Mouse (Mus musculus) hindbrain, embryonic 11.5 days (tissue): ENCODE data around the gene Cul5. TPM values are rescaled to one million over a fixed set of nuclear protein-coding genes. Genes with fewer than 3 reads are reported as not detected.

Source experiments
- ATAC-seq: fragments of 200-750 bp; cut with Nextera tagmentation; 2 replicates; pipeline ENCODE4 v1.8.0; 2017; ENCODE audit warnings: mild to moderate bottlenecking, moderate TSS enrichment, moderate library complexity; ENCODE audit not compliant: low FRiP score
- DNase-seq: peaks from one replicate; pipeline ENCODE4 v3.0.0-alpha.2; 2015; ENCODE audit warnings: low spot score
- H3K27ac ChIP-seq: fragments of 300-500 bp; sonication (generic); 2 replicates; pipeline ENCODE4 v1.5.1; 2014; ENCODE audit warnings: mild to moderate bottlenecking, low read depth, low read length
- H3K27me3 ChIP-seq: fragments of 300-500 bp; sonication (generic); 2 replicates; pipeline ENCODE4 v1.6.1; 2014; ENCODE audit warnings: mild to moderate bottlenecking, low read length, moderate library complexity, mixed read lengths; ENCODE audit not compliant: control insufficient read depth, insufficient read depth
- H3K36me3 ChIP-seq: fragments of 300-500 bp; sonication (generic); 2 replicates; pipeline ENCODE4 v1.6.1; 2014; ENCODE audit warnings: mild to moderate bottlenecking, low read length, moderate library complexity, mixed read lengths; ENCODE audit not compliant: control insufficient read depth, insufficient read depth
- H3K4me1 ChIP-seq: fragments of 300-500 bp; sonication (generic); replicated peaks from 2 replicates; pipeline ENCODE4 v1.6.1; 2014; ENCODE audit warnings: low read length, mixed read lengths; ENCODE audit not compliant: control insufficient read depth, insufficient read depth
- H3K4me2 ChIP-seq: fragments of 300-500 bp; sonication (generic); replicated peaks from 2 replicates; pipeline ENCODE4 v1.6.1; 2014; ENCODE audit warnings: mild to moderate bottlenecking, low read depth, low read length
- H3K4me3 ChIP-seq: fragments of 300-500 bp; sonication (generic); 2 replicates; pipeline ENCODE4 v1.5.1; 2014; ENCODE audit warnings: low read depth, low read length
- H3K9ac ChIP-seq: fragments of 300-500 bp; sonication (generic); 2 replicates; pipeline ENCODE4 v1.6.1; 2014; ENCODE audit warnings: low read depth, low read length
- H3K9me3 ChIP-seq: fragments of 300-500 bp; sonication (generic); 2 replicates; pipeline ENCODE4 v1.6.1; 2016; ENCODE audit warnings: low read length; ENCODE audit not compliant: control insufficient read depth
- WGBS: fragments of 180-500 bp; shearing (Covaris S2); extraction: QIAGEN DNeasy Blood & Tissue Kit; methylation state at CpG from one replicate; pipeline ENCODE4 v1.1.7; 2014; 5-methylcytosine and 5-hydroxymethylcytosine counted together
- polyA plus RNA-seq: library from polyadenylated mRNA; unstranded; fragments of >200 nt; fragmentation: Nextera tagmentation; extraction: Ambion mirVana; gene quantifications from 2 replicates; pipeline ENCODE4 v1.2.1, GENCODE M21; 2014

Cul5 gene
- polyA plus RNA-seq, 1 experiment from 2014 or later, result 54.3 TPM

- no peak for DNase-seq
- Histone ChIP-seq H3K9me3 (no peaks in the 10 kb centered on the region), H3K27me3 (no peaks in the 10 kb centered on the region), H3K9ac (no peak overlapping the region), H3K4me1 (no peaks in the 10 kb centered on the region), H3K4me3 (no peak overlapping the region), H3K27ac (no peak overlapping the region), H3K4me2 (no peak overlapping the region), H3K36me3 (peaks cover 4% of the 10 kb centered on the region; the same call in 1 of the 2 replicates)
- 87% methylated on average over 4 of the region's 4 CpGs for WGBS
- no peak for ATAC-seq
Measured at GRCm38 (mm10) chr9:53614286-53614685, 55.5 kb downstream of the Cul5 start.

- Histone ChIP-seq H3K4me2 (peak within 1 kb of the TSS; percentile 78), H3K4me1 (no peaks in the 10 kb centered on the region), H3K27me3 (no peaks in the 10 kb centered on the region), H3K4me3 (peak within 1 kb of the TSS; percentile 57), H3K27ac (no peak within 1 kb of the TSS), H3K9ac (peak within 1 kb of the TSS; percentile 77), H3K9me3 (no peaks in the 10 kb centered on the region), H3K36me3 (no peaks in the 10 kb centered on the region)
- peak; percentile 99 for ATAC-seq
- 7% methylated on average over 45 of the region's 52 CpGs for WGBS
- peak; percentile 89 for DNase-seq
Measured at GRCm38 (mm10) chr9:53609968-53610781, 59.6 kb downstream of the Cul5 start, which contains the start of gene Acat1. Acat1 (minus strand) TSS chr9:53610382.

GRCm38 (mm10) chr9:53609306-53609967 lies 60.4 kb downstream of the Cul5 start:
- H3K4me1 ChIP-seq, result no peaks in the 10 kb centered on the region
- no peaks in the 10 kb centered on the region for H3K36me3 ChIP-seq
- H3K27me3 ChIP-seq, result no peaks in the 10 kb centered on the region
- no peak overlapping the region for H3K27ac ChIP-seq
- ATAC-seq, result no peak
- no peaks in the 10 kb centered on the region for H3K9me3 ChIP-seq
- H3K9ac ChIP-seq, result peak overlapping the region; percentile 77
- peak overlapping the region; percentile 78 for H3K4me2 ChIP-seq
- H3K4me3 ChIP-seq, result peak overlapping the region; percentile 57
- WGBS, result 84% methylated on average over 12 of the region's 12 CpGs
- no peak for DNase-seq

GRCm38 (mm10) chr9:53607816-53608215 lies 62.0 kb downstream of the Cul5 start:
- Histone ChIP-seq H3K36me3 (no peaks in the 10 kb centered on the region), H3K4me3 (no peak overlapping the region), H3K9ac (no peak overlapping the region), H3K4me1 (no peaks in the 10 kb centered on the region), H3K27ac (no peak overlapping the region), H3K4me2 (no peak overlapping the region), H3K9me3 (no peaks in the 10 kb centered on the region), H3K27me3 (no peaks in the 10 kb centered on the region)
- no peak for DNase-seq
- ATAC-seq, result no peak
- WGBS, result 92% methylated on average over 4 of the region's 4 CpGs

- no peaks in the 10 kb centered on the region for H3K9me3 ChIP-seq
- 82% methylated on average over 3 of the region's 3 CpGs for WGBS
- DNase-seq (no peak), ATAC-seq (no peak)
- H3K4me3 ChIP-seq, result no peak overlapping the region
- no peak overlapping the region for H3K9ac ChIP-seq
- H3K36me3 ChIP-seq, result no peaks in the 10 kb centered on the region
- H3K27me3 ChIP-seq, result no peaks in the 10 kb centered on the region
- no peak overlapping the region for H3K4me2 ChIP-seq
- no peak overlapping the region for H3K27ac ChIP-seq
- no peaks in the 10 kb centered on the region for H3K4me1 ChIP-seq
Measured at GRCm38 (mm10) chr9:53607192-53607591, 62.6 kb downstream of the Cul5 start.

GRCm38 (mm10) chr9:53604954-53605353 lies 64.9 kb downstream of the Cul5 start:
- Histone ChIP-seq H3K4me1 (no peaks in the 10 kb centered on the region), H3K9ac (no peak overlapping the region), H3K27ac (no peak overlapping the region), H3K27me3 (no peaks in the 10 kb centered on the region), H3K9me3 (no peaks in the 10 kb centered on the region), H3K36me3 (no peaks in the 10 kb centered on the region), H3K4me2 (no peak overlapping the region), H3K4me3 (no peak overlapping the region)
- no peak for ATAC-seq
- no peak for DNase-seq
- WGBS, result 94% methylated on average over 5 of the region's 5 CpGs

- H3K4me3 ChIP-seq, result no peak overlapping the region
- H3K27ac ChIP-seq, result no peak overlapping the region
- DNase-seq (no peak), ATAC-seq (no peak)
- H3K27me3 ChIP-seq, result no peaks in the 10 kb centered on the region
- 82% methylated on average over 3 of the region's 3 CpGs for WGBS
- H3K9ac ChIP-seq, result no peak overlapping the region
- no peaks in the 10 kb centered on the region for H3K36me3 ChIP-seq
- H3K4me1 ChIP-seq, result no peaks in the 10 kb centered on the region
- H3K4me2 ChIP-seq, result no peak overlapping the region
- no peaks in the 10 kb centered on the region for H3K9me3 ChIP-seq
Measured at GRCm38 (mm10) chr9:53603849-53604248, 66.0 kb downstream of the Cul5 start.

- ATAC-seq (no peak), DNase-seq (no peak)
- no peak overlapping the region for H3K27ac ChIP-seq
- WGBS, result 88% methylated on average over 1 of the region's 1 CpGs
- no peak overlapping the region for H3K4me2 ChIP-seq
- no peak overlapping the region for H3K9ac ChIP-seq
- no peak overlapping the region for H3K4me3 ChIP-seq
- H3K27me3 ChIP-seq, result no peaks in the 10 kb centered on the region
- H3K36me3 ChIP-seq, result no peaks in the 10 kb centered on the region
- no peaks in the 10 kb centered on the region for H3K9me3 ChIP-seq
- H3K4me1 ChIP-seq, result no peaks in the 10 kb centered on the region
Measured at GRCm38 (mm10) chr9:53603384-53603783, 66.4 kb downstream of the Cul5 start.

GRCm38 (mm10) chr9:53601541-53601940 lies 68.3 kb downstream of the Cul5 start:
- H3K4me1 ChIP-seq, result no peaks in the 10 kb centered on the region
- ATAC-seq (no peak), DNase-seq (no peak)
- H3K36me3 ChIP-seq, result no peaks in the 10 kb centered on the region
- no peaks in the 10 kb centered on the region for H3K9me3 ChIP-seq
- no peak overlapping the region for H3K4me3 ChIP-seq
- H3K27ac ChIP-seq, result no peak overlapping the region
- 92% methylated on average over 2 of the region's 2 CpGs for WGBS
- H3K27me3 ChIP-seq, result no peaks in the 10 kb centered on the region
- H3K4me2 ChIP-seq, result no peak overlapping the region
- H3K9ac ChIP-seq, result no peak overlapping the region
